Mouse (Mus musculus) adrenal gland (tissue): ENCODE data around the gene Slc5a8.

ENCODE experiments used
- intact Hi-C: fragments of 180-260 bp; cut with DNase I; formaldehyde crosslinking; loops from one replicate; pipeline ENCODE4 v1.15.1; 2025
- long read RNA-seq, 2 experiments: library from polyadenylated mRNA; unstranded; transcript quantifications; one replicate each; pipeline ENCODE4 v2.0.0; 2020; ENCODE audit warnings: borderline replicate concordance in 1 of 2; ENCODE audit not compliant: insufficient replicate concordance in 1 of 2

Gene Slc5a8
- long read RNA-seq, experiment 1, result 0 reads
- long read RNA-seq, experiment 2, result 0 reads

DNA sequence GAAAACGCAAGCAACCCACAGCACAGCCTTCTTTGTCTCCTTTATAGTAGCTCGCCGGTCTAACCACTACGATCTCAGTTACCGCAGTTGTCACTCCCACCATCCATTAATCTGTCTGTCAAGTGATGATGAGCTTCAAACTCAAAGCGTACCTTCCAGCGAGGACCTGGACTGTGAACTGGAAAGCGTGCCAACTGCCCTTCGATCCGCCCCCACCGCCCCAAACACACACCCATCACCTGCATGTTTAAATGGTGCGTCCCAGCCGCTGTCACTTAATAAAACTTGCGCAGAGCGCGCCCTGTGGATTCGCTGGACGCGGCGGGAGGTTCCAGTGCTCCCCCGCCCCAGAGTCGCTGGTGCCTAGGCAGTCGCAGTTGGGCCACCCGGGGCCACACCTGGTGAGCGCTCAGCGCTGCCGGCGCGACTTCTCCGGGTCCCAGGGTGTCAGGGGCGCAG lies at the start of gene Slc5a8:
Gene Slc5a8 (plus strand): TSS at position 361 of the 459 bp plus-strand sequence.
- intact Hi-C loops, result no loop called here

DNA sequence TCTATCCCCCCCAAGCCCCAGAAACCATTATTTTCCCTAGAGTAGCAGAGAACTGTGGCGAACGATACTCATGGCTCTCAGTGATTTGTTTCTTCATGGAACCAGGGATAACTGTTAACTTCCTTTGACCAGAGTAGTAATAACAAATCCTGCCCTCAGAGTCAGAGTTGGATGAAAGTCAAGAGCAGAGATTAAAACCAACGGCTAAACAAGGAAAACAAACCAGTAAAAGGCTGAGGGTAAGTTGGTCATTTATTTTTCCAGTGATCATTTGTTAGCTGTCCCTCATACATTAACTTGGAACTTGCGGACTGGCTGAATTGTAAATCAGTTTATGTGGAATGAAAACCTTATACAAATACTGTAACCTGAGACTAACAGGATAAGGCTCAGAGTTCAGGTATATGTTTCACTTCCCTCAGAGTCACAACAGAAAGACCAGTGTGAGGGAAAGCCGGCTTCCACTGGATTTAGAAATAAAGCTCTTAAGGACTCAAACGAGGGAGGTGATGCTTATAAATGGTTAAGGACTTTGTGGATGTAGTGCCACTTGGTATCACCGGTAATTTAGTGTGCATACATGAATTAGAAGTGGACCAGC lies 36.8 kb upstream of the Slc5a8 start:
- intact Hi-C loops, result no loop called here

DNA sequence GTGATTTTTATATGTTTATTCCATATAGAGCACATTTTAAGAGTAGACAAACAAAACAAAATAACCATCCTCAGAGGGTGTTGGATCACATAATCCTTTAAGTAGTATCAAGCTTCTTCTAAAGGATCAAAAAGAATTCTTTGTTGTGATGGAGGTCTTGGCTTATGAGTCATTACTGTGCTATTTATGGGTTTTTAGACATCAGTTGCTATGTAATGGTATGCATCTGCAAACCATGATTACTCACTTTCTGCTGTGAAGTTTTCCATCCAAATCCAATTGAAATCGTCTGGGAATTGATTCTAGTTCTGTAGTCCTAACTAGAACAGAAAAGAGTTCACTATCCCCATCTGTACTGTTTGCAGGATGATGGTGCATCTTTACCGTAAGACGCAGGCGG lies 35.8 kb upstream of the Slc5a8 start:
- intact Hi-C loops, result no loop called here

DNA sequence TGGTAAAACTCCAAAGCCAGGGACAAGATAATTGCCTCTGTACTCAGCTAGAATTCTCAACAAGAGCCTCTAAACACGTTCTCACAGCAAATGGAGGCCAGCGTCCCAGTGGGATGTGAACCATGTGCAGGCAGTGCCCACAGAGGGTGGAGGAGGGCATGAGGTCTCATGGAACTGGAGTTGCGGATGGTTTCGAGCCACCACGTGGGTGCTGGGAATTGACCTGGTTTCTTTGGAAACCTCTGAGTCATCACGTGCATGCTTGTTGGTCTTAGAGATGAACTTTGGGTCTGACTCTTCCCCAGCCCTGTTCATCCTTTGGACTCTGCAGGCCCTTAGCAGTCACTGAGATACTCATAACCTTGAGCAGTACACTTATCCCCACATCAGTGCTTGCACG lies 32.5 kb upstream of the Slc5a8 start:
- intact Hi-C loops, result no loop called here

DNA sequence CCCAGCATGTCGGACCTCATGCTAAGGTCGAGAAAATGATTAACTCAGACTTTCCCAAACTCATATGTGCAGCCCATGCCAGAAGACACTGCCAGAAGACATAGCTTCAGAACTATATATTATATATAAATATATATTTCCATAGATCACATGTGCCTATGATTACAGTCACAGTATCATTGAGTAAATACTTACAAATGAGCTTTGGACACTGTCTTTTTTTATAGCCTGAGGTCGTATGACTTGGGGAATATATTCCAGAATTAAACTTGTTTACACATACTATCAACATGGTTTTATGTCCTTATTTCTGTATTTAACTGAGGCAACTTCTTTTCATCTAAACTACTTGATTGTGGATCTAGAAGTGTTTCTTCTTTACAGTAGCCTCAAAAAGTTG lies 24.9 kb upstream of the Slc5a8 start:
- intact Hi-C loops, result loop anchor here (10.0 kb wide), 1 partner anchor 124 kb away; no protein-coding TSS in a partner anchor

DNA sequence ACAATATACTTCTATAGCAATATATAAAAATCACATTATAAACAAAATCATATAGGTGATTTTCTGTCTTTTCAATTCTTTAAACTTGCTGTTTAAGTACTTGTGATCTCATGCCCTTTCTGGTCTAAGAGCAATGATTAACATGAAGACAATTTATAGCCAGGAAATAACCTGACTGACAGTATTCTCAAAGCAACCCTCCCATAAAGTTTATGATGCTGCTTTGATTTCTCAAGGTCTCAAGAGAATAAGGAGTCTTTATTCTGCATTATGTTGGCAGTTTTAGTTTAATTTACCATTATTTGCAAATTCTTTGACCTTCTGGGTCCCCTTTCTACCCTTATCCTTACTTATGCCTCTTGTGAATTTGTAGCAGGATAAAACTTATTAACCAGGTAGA lies 24.4 kb upstream of the Slc5a8 start:
- intact Hi-C loops, result loop anchor here (10.0 kb wide), 1 partner anchor 123 kb away; no protein-coding TSS in a partner anchor

DNA sequence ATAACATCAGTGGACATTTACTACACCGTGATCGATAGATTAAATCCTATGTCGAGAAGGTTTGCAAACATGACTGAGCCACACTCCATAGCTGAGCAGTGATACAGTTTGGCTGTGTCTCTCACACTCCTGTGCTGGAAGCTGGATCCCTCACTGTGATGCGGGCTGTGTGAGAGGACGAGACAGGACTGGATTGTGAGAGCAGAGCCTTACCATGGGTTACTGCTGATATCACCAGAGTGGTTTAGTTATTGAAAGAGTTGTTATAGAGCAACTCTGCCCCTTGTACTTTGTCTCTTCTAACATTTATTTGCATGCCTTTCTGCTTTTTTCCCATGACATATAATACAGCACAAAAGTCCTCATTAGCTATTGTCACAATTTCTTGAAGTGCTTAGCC lies 23.5 kb upstream of the Slc5a8 start:
- intact Hi-C loops, result loop anchor here (10.0 kb wide), 1 partner anchor 123 kb away; no protein-coding TSS in a partner anchor

DNA sequence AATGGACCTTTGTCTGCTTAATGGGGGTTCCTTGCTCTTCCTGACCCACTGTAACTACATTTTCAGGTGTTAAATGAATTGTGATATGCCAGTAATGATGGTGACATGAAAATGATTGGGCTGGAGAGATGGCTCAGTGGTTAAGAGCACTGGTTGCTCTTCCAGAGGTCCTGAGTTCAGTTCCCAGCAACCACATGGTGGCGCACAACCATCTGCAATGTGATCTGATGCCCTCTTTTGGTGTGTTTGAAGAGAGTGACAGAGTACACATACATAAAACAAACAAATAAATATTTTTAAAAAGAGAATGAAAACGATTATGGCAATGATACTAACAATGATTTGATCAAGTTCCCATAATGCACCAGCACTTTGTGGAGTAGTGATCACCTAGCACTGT lies 19.8 kb upstream of the Slc5a8 start:
- intact Hi-C loops, result loop anchor here (10.0 kb wide), 1 partner anchor 119 kb away; no protein-coding TSS in a partner anchor

DNA sequence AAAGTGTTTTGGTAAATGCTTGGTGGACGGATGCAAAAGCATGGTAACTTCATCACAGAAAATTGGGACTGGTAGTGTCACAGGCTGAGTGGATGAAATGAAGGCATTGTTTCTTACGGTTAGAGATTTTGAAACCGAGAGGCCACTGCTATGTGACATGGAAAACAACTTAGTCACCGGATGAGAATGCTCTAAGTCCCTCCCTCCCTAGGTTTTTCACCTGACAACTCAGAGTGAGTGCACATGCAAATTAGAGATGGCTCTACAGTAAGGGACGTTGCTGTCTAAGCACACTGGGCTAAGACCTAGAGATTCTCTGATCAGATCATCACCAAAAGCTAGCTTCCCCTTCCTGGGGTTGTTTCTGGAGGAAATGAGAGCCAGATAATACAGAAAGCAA lies 10.9 kb upstream of the Slc5a8 start:
- intact Hi-C loops, result no loop called here

DNA sequence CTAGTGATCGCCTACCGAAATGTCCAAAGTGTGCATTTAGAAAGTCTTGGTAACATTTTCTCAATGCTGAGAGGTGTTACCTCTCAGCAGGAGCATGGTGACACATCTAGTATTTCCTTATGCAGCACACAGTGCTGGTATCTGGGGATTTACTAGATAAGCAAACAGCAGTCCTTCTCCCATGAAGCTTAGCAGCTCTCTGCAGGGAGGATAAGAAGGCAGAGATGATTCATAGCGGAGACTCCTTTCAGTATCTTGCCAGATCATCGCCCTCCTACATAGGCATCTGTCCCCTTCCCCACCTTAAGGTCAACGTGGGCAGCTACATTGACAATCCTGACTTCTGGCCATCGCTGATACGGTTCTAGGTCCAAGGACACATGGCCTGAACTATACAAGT lies 8.4 kb upstream of the Slc5a8 start:
- intact Hi-C loops, result no loop called here

DNA sequence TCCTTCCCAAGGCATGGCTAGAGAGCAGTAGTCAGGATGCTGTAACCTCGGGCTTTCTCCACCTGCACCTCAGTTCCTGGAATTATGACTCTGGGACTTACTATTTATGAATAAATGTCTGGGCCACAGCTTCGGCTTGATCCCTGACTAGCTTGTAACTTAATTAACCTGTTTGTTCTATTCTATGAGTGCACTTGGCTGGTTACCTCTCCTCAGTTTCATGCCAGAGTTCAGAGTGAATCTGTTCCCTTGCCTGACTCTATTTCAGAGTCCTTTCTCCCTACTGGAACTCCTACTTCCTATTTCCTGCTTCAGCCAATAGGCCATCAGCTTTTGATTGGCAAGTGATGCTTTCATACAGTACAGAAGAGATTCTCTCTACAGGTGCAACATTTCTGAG lies 2.1 kb upstream of the Slc5a8 start:
- intact Hi-C loops, result no loop called here

DNA sequence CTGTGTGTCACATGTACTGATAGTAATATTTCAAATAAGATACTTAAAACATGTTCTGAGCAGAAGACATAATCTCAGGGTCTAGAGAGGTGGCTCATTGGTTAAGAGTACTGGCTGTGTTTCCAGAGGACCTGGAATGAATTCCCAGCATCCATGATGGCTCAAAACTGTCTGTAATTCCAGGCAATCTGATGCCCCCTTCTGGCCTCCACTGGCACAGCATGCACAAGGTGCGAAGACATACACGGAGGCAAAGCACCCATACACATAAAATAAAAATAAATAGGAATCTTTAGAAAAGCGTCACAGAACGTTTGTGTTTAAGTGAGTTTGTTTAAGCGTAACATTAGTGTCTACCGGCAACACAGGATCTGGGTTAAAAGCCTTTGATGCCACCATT lies 956 bp upstream of the Slc5a8 start:
- intact Hi-C loops, result no loop called here

DNA sequence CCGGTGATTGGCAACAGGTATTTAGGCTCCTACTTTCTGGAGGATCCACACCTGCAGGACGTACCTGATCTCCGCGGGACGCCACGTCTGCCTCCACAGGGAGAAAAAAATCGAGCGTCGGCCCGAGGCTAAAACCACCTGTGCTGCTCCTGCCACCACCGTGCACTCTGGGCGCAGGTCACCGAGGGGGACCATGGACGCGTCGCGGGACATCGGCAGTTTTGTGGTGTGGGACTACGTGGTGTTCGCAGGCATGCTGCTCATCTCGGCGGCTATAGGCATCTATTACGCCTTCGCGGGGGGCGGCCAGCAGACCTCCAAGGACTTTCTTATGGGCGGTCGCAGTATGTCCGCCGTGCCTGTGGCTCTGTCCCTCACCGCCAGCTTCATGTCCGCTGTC lies 322 bp downstream of the Slc5a8 start:
- intact Hi-C loops, result no loop called here

DNA sequence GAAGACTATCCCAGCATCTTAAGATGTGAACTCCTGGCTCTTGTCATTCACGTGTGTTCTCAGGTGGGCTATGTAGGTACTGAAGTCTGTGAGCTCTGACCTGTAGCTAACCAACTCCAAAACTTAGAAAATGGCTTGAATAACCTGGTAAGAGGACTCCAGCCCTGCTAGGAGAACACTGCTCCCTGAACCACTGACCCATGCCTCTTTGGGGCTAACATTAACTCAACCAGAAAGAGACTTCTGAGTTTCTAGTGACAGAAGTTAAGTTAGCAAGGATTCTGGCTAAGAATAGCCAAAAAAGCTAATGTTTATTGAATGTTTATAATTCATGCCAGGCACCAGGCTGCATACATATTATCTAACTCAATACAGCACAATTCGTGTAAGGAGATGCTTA lies 2.6 kb downstream of the Slc5a8 start:
- intact Hi-C loops, result no loop called here

DNA sequence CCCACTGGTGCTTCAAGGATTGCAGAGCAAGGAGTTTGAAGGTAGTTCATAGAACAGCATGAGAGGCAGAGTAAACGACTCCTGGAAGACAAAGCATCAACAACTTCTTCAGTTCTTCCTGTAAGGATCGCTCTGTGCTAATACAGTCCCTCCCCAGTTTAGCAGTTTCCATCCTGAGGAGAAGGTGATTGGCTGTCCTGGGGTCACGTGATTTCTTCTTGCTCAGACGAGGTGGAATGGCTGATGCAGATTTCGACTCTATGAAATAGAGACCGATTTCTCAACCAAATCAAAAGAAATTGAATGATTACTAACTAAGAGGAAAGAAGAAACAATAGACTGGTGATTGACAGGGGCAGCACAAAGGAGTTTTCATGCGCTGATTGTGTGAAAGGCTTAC lies 5.6 kb downstream of the Slc5a8 start:
- intact Hi-C loops, result no loop called here

DNA sequence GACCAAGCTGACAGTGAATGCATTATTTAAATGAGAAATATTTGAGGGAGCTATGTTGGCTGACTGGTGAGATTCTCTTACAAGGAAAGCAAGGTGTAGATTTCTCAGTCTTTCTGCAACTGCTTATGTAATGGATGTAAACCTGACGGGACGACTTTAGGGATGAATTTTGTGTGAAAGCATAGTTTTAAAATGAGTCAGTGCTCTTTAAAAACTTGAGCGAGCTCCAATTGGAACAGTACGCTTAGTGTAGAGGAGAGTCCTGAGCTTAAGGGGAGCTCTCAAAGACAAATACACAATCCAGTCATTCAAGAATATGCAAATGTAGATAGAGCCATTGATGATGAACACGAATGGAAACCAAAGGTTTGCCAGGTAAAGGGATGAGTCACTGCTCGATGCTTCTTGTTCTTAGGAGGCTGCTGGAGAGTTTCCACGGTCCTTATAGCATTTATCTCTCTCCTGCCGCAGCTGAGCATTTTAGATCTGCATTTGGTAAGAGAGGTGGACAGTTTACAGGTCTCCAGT lies 6.8 kb downstream of the Slc5a8 start:
- intact Hi-C loops, result no loop called here

DNA sequence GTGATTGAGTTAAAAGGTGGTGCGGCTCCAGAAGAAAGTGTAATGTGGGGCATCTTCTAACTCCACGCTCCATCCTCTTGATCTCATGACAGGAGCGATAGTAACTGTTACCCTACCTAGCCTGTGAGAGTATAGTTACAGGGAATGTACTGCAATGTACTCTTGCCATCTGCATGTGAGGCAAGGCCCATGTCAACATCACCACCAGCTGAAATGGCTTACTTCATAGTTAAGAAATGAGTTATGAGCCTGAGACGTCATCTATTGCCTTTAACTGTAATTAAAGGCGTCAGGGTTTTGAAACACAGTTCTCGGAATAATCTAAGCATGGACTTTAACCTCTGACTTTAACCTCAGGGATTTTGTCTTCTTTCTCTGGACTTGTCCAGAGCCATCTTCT lies 11.2 kb downstream of the Slc5a8 start:
- intact Hi-C loops, result no loop called here

DNA sequence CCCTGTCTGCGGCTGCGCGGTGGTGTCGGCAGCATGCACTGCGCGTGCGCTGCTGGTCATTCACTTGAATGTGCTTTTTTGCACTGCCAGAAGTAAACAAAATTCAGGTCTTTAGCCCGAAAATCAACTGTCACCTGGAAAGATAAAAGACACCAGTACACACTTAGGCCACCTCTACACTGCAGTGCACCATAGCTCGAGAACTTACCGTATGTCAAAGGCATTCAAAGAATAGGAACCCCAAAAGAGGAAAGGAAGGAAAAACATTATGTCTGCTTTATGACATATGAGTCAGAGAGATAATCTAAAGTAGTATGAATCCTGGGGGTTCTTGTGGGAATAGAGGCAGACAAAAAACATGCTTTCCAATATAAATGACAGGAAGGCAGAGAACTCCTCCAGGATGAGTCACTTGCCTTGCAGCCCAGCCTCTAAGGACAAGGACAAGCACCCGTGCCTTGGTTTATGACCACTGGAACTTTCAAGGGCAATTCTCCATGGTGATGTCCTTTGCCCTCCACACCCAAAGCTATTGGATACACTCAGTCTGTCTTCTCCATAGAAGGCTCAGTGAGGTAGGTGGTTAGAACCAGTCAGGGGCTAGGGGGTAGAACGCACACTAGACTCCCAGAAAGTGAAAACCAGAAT lies 64.0 kb downstream of the Slc5a8 start:
- intact Hi-C loops, result no loop called here

DNA sequence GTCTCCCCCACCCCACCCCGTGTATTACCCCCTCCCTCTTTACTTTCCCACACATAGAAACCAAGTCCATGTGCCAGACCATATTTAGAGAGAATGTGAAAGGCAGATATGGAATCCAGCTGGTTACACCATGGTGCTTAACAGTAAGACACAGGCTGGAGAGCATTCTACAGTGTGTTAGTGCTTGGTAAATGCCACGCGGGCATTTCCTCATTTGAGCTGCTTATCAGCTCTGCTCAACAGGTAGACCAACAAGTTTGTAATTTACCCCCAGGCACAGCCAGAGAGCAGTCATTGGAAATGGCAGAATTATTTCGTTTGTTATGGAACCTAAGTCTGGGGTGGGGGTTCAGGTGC lies 64.5 kb downstream of the Slc5a8 start:
- intact Hi-C loops, result no loop called here

DNA sequence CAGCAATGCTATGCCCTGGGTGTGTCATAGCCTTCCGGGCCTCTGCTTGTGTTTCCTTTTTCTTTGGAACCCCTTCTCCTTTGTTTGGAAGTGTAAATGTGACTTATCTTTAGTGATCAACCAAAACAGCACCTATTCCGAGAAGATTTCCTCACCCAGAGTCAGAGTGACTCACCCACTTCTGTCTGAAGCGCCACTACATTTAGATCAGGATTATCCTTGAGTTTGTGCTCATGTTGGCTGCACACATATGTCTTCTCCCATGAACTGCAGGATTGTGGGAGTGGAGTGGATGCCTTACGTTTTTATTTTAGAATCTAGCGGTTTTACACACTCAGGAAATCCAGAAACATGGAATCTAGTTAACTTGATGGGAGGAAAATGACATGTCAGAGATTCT lies 75.0 kb downstream of the Slc5a8 start:
- intact Hi-C loops, result no loop called here

DNA sequence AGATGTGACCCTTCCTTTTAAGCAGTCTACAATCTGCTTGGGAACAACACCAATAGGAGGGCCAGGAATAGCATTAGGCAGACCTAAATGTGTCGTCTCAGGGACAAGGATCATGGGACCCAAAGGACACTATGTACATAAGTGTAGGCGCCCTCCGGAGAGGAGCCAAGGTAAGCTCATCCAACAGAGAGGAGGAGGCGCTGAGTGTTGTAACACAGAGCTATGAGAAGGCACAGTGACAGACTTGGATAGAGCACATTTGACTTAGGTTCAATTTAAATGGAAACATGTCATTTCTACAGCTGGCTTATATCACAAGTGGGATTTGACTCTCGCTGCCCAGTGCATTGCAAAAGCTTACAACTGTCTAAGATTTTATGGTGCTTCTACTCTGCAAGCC lies 82.8 kb downstream of the Slc5a8 start:
- intact Hi-C loops, result no loop called here

DNA sequence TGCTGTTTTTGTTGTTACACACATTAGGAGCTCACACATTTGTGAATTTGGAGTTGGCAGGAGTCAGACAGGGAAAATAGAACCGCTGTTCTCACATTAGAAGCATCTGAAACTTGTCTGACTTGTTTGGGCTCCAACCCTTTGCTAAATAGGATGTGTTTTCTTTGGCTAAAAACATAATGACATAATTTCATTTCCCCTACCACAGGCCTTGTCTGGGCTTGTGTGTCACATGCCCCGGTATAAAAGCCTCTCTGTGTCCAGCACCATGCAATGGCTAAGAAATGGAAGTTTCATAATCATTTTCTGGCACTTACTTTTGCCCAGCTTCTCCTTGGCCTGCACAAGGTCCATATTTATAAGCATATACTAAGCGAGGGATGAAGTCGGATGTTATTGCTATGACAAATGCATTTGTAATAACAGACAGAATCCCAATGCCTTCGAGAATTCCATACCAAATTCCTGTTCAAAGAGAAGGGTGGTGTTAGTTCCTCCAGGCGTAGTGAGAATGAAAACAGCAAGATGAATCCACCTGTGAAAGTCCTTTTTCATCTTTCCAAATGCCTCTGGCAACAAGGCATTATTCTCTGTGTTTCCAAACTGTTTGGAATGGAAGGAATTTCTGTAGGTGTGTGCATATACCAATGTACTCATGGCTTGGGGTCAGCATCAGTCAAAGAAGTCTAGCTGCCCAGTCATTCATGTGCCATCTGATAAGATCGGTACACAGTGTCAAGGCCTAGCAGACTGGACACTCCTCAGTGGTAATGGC lies 85.3 kb downstream of the Slc5a8 start:
- intact Hi-C loops, result no loop called here
